In genomic region chr14:87497955-87498594, GRCm38 (mm10) we compare ENCODE assay signal across 19 mouse cellular contexts.
"Had no signal": no experiment of that assay in that cellular context is flagged by ENCODE, and none has a peak within 500 bp of the region (broad histone marks: within the 10 kb centered on the region; RNA-seq: fewer than 3 reads in every experiment).

No protein-coding gene starts in this region.

- H3K36me3 ChIP-seq: midbrain, embryonic 12.5 days; midbrain, embryonic 15.5 days; neural tube, embryonic 13.5 days had no signal

- H3K27me3 ChIP-seq: limb, embryonic 12.5 days; limb, embryonic 15.5 days; midbrain, embryonic 12.5 days; midbrain, embryonic 15.5 days; neural tube, embryonic 13.5 days had no signal

- H3K4me3 ChIP-seq: layer of hippocampus, adult 2 months; left cerebral cortex, adult 2 months; limb, embryonic 12.5 days; limb, embryonic 15.5 days; midbrain, embryonic 12.5 days; midbrain, embryonic 15.5 days; neural tube, embryonic 13.5 days had no signal

- ATAC-seq: liver, postnatal 0 days; lung, postnatal 0 days; midbrain, embryonic 15.5 days had no signal

- DNase-seq: kidney, adult 18-20 months; kidney, adult 9 months; kidney, postnatal 14 days; layer of hippocampus, postnatal 36 days; left cerebral cortex, postnatal 4 days; liver, postnatal 0 days; lung, embryonic 14.5 days; retina, postnatal 1 day had no signal

- H3K4me1 ChIP-seq: limb, embryonic 12.5 days; limb, embryonic 15.5 days; midbrain, embryonic 12.5 days; midbrain, embryonic 15.5 days; neural tube, embryonic 13.5 days had no signal

- H3K27ac ChIP-seq: layer of hippocampus, adult 2 months; left cerebral cortex, adult 2 months; limb, embryonic 12.5 days; limb, embryonic 15.5 days; liver, embryonic 14.5 days; macrophage; midbrain, embryonic 12.5 days; midbrain, embryonic 15.5 days; neural tube, embryonic 13.5 days; stomach, postnatal 0 days had no signal
